Mouse (Mus musculus) embryonic fibroblast, embryonic 13.5 days (primary cell): ENCODE data around the gene Gm7929. TPM values are rescaled to one million over a fixed set of nuclear protein-coding genes. Genes with fewer than 3 reads are reported as not detected.
"Not testable (repeated sequence)": the region's sequence is repeated elsewhere in the genome, so short reads cannot be mapped to it uniquely, and the experiment has no call there.

ENCODE experiments used
- H3K27ac ChIP-seq: 2 replicates; pipeline ENCODE4 v1.5.1; 2012; ENCODE audit warnings: low read length, control low read depth, inconsistent platforms; ENCODE audit not compliant: insufficient read depth
- H3K4me1 ChIP-seq: 2 replicates; pipeline ENCODE4 v1.6.1; 2011; ENCODE audit warnings: low read length; ENCODE audit not compliant: control insufficient read depth, insufficient read depth
- H3K4me3 ChIP-seq: 2 replicates; pipeline ENCODE4 v1.5.1; 2011; ENCODE audit warnings: mild to moderate bottlenecking, control low read depth, low read length; ENCODE audit not compliant: insufficient read depth
- polyA plus RNA-seq: library from polyadenylated mRNA; stranded (reverse); fragments of >200 nt; gene quantifications from 2 replicates; pipeline ENCODE4 v1.2.4, GENCODE M21; 2011; ENCODE audit warnings: low read depth; ENCODE audit not compliant: missing spikeins, insufficient read length

Gm7929 gene
- polyA plus RNA-seq: not detected in 2 replicates

- H3K4me1 ChIP-seq, H3K4me3 ChIP-seq, H3K27ac ChIP-seq: not testable (repeated sequence)
Measured at GRCm38 (mm10) chr14:41750514-41750913, at the start of gene Gm7929. Gene Gm7929, minus strand, starts transcription at chr14:41750614.

DNA sequence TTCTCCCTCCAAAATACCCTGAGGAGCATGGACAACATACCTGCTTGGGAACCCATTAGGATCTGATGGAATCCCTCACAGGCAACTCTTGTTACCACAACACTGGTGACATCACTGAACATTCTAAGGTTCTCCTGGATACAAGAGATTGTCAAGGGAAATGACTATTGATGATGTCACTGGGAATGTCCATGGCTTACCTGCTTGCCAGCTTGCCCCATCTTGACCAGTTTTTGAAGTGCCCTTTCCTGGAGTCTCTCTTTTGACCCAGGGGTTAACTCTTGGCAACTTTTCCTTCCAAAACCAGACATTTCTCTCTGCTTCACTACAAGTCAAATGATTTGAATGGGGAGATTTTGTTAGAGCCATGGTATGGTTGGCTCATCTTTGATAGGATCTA, 21.9 kb upstream of the Gm7929 start, which contains the start of gene Gm47189:
Gm47189 (minus strand) TSS at position 101 of the 400 bp plus-strand sequence.
- H3K4me3 ChIP-seq, H3K4me1 ChIP-seq: not testable (repeated sequence)

GRCm38 (mm10) chr14:41755931-41756330, 5.5 kb upstream of the Gm7929 start:
- H3K4me3 ChIP-seq, H3K27ac ChIP-seq, H3K4me1 ChIP-seq: not testable (repeated sequence)

More for the DNA sequence above, 21.9 kb upstream of the Gm7929 start, which contains the start of gene Gm47189:
- H3K27ac ChIP-seq: not testable (repeated sequence)

DNA sequence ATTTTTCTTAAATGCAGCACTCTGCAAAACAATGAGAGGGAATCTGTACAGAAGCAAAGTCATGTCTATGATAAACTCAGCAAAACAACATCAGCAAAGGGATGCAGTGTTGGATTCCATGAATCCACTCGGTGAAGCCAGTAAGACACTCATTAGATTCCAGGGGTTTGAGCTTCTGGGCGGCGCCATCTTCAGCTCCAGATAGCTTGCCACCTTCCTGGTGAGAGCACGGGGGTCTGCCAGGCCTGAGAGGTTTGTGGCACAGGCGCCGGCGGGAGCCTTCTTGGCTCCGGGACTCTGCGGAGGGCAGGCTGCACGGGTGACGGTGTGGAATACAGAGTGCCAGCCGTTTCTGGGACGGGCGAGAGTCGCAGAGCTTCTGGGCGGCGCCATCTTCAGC, 27.0 kb downstream of the Gm7929 start:
- not testable (repeated sequence) for H3K4me1 ChIP-seq, H3K4me3 ChIP-seq, H3K27ac ChIP-seq

DNA sequence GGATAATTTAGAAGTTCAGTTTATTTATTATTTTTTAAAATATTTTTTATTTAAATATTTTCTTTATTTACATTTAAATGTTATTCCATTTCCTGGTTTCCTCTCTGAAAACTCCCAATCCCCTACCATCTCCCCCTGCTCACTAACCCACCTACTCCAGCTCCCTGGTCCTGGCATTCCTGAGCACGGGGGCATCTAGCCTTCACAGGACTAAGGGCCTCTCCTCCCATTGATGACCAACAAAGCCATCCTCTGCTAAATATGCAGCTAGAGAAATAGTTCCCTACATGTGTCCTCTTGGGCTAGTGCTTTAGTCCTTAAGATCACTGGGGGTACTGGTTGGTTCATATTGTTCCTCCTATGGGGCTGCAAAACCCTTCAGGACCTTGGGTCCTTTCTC, 33.2 kb downstream of the Gm7929 start:
- not testable (repeated sequence) for H3K4me1 ChIP-seq, H3K27ac ChIP-seq, H3K4me3 ChIP-seq

- not testable (repeated sequence) for H3K27ac ChIP-seq, H3K4me1 ChIP-seq, H3K4me3 ChIP-seq
Measured at GRCm38 (mm10) chr14:41701785-41702184, 48.6 kb downstream of the Gm7929 start, which contains the start of gene Gm8068. Gene Gm8068, minus strand, starts transcription at chr14:41701885.

Other genes starting within 250 kb of the Gm7929 start
- gene Gm7970, start 195.0 kb downstream of the Gm7929 start, polyA plus RNA-seq: not detected in 2 replicates
- not detected in 2 replicates for gene 1700049E17Rik2, start 177.4 kb downstream of the Gm7929 start, polyA plus RNA-seq
- gene Gm3072, start 126.0 kb downstream of the Gm7929 start, polyA plus RNA-seq: not detected in 2 replicates
- not detected in 2 replicates for gene Gm3676, start 104.1 kb downstream of the Gm7929 start, polyA plus RNA-seq
- gene Gm8068, start 48.7 kb downstream of the Gm7929 start, polyA plus RNA-seq: not detected in 2 replicates
- gene Gm47189, start 21.8 kb upstream of the Gm7929 start, polyA plus RNA-seq: not detected in 2 replicates
- gene Gm7980, start 156.7 kb upstream of the Gm7929 start, polyA plus RNA-seq: not detected in 2 replicates
- not detected in 2 replicates for gene 1700049E17Rik1, start 174.3 kb upstream of the Gm7929 start, polyA plus RNA-seq
- not detected in 2 replicates for gene 1700024B05Rik, start 193.4 kb upstream of the Gm7929 start, polyA plus RNA-seq
- not detected in 2 replicates for gene Gm6401, start 217.3 kb upstream of the Gm7929 start, polyA plus RNA-seq
- not detected in 2 replicates for gene Gm3543, start 232.7 kb upstream of the Gm7929 start, polyA plus RNA-seq